ENCODE assay signal across 8 mouse cellular contexts in genomic region chrX:96456201-96456963, GRCm38 (mm10). TPM values are rescaled to one million over a fixed set of nuclear protein-coding genes. Genes with fewer than 3 reads are reported as not detected.
DNase-seq lines count a peak whose midpoint lies in the region; ATAC-seq and TF ChIP-seq lines count a peak whose summit lies in the region.

Hsf3 (minus strand) TSS chrX:96456294.

- DNase-seq in right cerebral cortex, postnatal 14 days: peak; percentile 2
- no peak for DNase-seq in right cerebral cortex, postnatal 25 days
- DNase-seq in lung, postnatal 10 days: peak; percentile 63
- DNase-seq in stomach, postnatal 0 days (ENCODE audit: low spot score): peak; percentile 14
- DNase-seq in left cerebral cortex, adult 11 months (ENCODE audit: low spot score): no peak
- no peak for DNase-seq in cerebellum, adult 11-12 months

- H3K4me2 ChIP-seq in heart, embryonic 13.5 days: peak within 1 kb of the TSS; percentile 61
- H3K4me2 ChIP-seq in kidney, embryonic 14.5 days (replicated peaks; ENCODE audit: low read depth, low read length): peak within 1 kb of the TSS; percentile 38
- H3K4me2 ChIP-seq in stomach, postnatal 0 days (replicated peaks; ENCODE audit: low read depth): peak within 1 kb of the TSS; percentile 23

- no peaks in the 10 kb centered on the region for H3K4me1 ChIP-seq in heart, embryonic 13.5 days
- H3K4me1 ChIP-seq in kidney, embryonic 14.5 days (ENCODE audit: control insufficient read depth, insufficient read depth, low read length): no peaks in the 10 kb centered on the region
- H3K4me1 ChIP-seq in stomach, postnatal 0 days (replicated peaks; ENCODE audit: control insufficient read depth, insufficient read depth): no peaks in the 10 kb centered on the region

- no peak within 1 kb of the TSS for H3K27ac ChIP-seq in heart, embryonic 13.5 days (replicated peaks)
- H3K27ac ChIP-seq in kidney, embryonic 14.5 days (ENCODE audit: low read depth, low read length): no peak within 1 kb of the TSS
- no peak within 1 kb of the TSS for H3K27ac ChIP-seq in stomach, postnatal 0 days (replicated peaks)

- TF ChIP-seq EP300 in stomach, postnatal 0 days (optimal IDR thresholded peaks at IDR 0.05): no peak

- H3K9ac ChIP-seq in heart, embryonic 13.5 days: peak within 1 kb of the TSS; percentile 67
- peak within 1 kb of the TSS; percentile 50; the same call in 1 of the 2 replicates for H3K9ac ChIP-seq in kidney, embryonic 14.5 days (ENCODE audit: low read depth, low read length)
- H3K9ac ChIP-seq in stomach, postnatal 0 days (ENCODE audit: low read length): peak within 1 kb of the TSS; percentile 47; the same call in 1 of the 2 replicates

- WGBS in heart, embryonic 13.5 days: 15% methylated on average over 9 of the region's 9 CpGs
- WGBS in kidney, embryonic 14.5 days: 29% methylated on average over 9 of the region's 9 CpGs
- 23% methylated on average over 9 of the region's 9 CpGs for WGBS in stomach, postnatal 0 days

- H3K27me3 ChIP-seq in heart, embryonic 13.5 days (replicated peaks): no peaks in the 10 kb centered on the region
- H3K27me3 ChIP-seq in kidney, embryonic 14.5 days (ENCODE audit: control insufficient read depth, insufficient read depth, low read length): no peaks in the 10 kb centered on the region
- no peaks in the 10 kb centered on the region for H3K27me3 ChIP-seq in stomach, postnatal 0 days (ENCODE audit: control insufficient read depth, insufficient read depth, low read length)

- no peaks in the 10 kb centered on the region for H3K9me3 ChIP-seq in heart, embryonic 13.5 days
- H3K9me3 ChIP-seq in kidney, embryonic 14.5 days (ENCODE audit: control insufficient read depth, low read length): no peaks in the 10 kb centered on the region
- H3K9me3 ChIP-seq in stomach, postnatal 0 days (ENCODE audit: control insufficient read depth, low read length): no peaks in the 10 kb centered on the region

- H3K36me3 ChIP-seq in heart, embryonic 13.5 days: no peaks in the 10 kb centered on the region
- H3K36me3 ChIP-seq in kidney, embryonic 14.5 days (ENCODE audit: control insufficient read depth, insufficient read depth, low read length): no peaks in the 10 kb centered on the region
- no peaks in the 10 kb centered on the region for H3K36me3 ChIP-seq in stomach, postnatal 0 days (ENCODE audit: control insufficient read depth, insufficient read depth, low read length)

- TF ChIP-seq CTCF in stomach, postnatal 0 days (IDR thresholded peaks at IDR 0.05; ENCODE audit: low read depth): no peak

- H3K4me3 ChIP-seq in heart, embryonic 13.5 days: peak within 1 kb of the TSS; percentile 51
- peak within 1 kb of the TSS; percentile 41 for H3K4me3 ChIP-seq in kidney, embryonic 14.5 days (ENCODE audit: low read length)
- peak within 1 kb of the TSS; percentile 22 for H3K4me3 ChIP-seq in stomach, postnatal 0 days (ENCODE audit: low read depth, low read length)

- no peak for ATAC-seq in heart, embryonic 13.5 days (ENCODE audit: extremely low read depth, insufficient number of reproducible peaks, low FRiP score, low TSS enrichment)
- ATAC-seq in kidney, embryonic 14.5 days (ENCODE audit: low FRiP score, low TSS enrichment): peak; percentile 93
- no peak for ATAC-seq in stomach, postnatal 0 days (ENCODE audit: low FRiP score, low TSS enrichment)

RNA-seq across cellular contexts. Expression of gene Hsf3, which starts in this region (rescaled TPM):
- 0.13 TPM in 1 of 2 replicates, not detected in the other for polyA plus RNA-seq in heart, embryonic 13.5 days (2015; fragmentation: Nextera tagmentation; extraction: Ambion mirVana)
- polyA plus RNA-seq in kidney, embryonic 14.5 days (2014; fragmentation: Nextera tagmentation; extraction: Ambion mirVana): 0.14 and 0.34 TPM in 2 replicates
- 0.04 and 0.06 TPM in 2 replicates for polyA plus RNA-seq in stomach, postnatal 0 days (2015; fragmentation: Nextera tagmentation; extraction: Ambion mirVana)

Comparison
In these comparisons a context has a peak if more than half of its experiments do, and no peak if none do; other contexts are left out.
1. DNase-seq: peak in right cerebral cortex, postnatal 14 days (single experiment) and lung, postnatal 10 days (single experiment); none in right cerebral cortex, postnatal 25 days (single experiment), left cerebral cortex, adult 11 months (single experiment) and cerebellum, adult 11-12 months (single experiment).
2. Peak in ATAC-seq, H3K4me3 ChIP-seq, H3K9ac ChIP-seq and H3K4me2 ChIP-seq in kidney, embryonic 14.5 days; RNA of the gene not detected or under 1 TPM.
3. Peak in DNase-seq, H3K4me3 ChIP-seq, H3K9ac ChIP-seq and H3K4me2 ChIP-seq in stomach, postnatal 0 days; RNA of the gene not detected or under 1 TPM.
4. Peak in every context shown above with its lines, with median percentiles within 50 percentile points of each other: H3K4me2 ChIP-seq, H3K4me3 ChIP-seq and H3K9ac ChIP-seq.